Mouse (Mus musculus) ES-E14 (cell line): ENCODE measurements around the gene Ust.

Experiments used
- CHD2 ChIP-seq: IDR thresholded peaks from 2 replicates; pipeline ENCODE4 v1.6.1; 2014; ENCODE audit warnings: mild to moderate bottlenecking, low read depth, low read length, inconsistent platforms
- HCFC1 ChIP-seq: IDR thresholded peaks from 2 replicates; pipeline ENCODE4 v1.6.1; 2012; ENCODE audit warnings: low read length, inconsistent platforms, borderline replicate concordance; ENCODE audit not compliant: insufficient read depth
- MAFK ChIP-seq: IDR thresholded peaks from 2 replicates; pipeline ENCODE4 v1.6.1; 2014; ENCODE audit warnings: mild to moderate bottlenecking, low read depth, low read length, inconsistent platforms; ENCODE audit not compliant: insufficient read depth
- ZC3H11A ChIP-seq: IDR thresholded peaks from 2 replicates; pipeline ENCODE4 v1.6.1; 2012; ENCODE audit warnings: low read depth, mild to moderate bottlenecking, inconsistent platforms, low read length, borderline replicate concordance

DNA sequence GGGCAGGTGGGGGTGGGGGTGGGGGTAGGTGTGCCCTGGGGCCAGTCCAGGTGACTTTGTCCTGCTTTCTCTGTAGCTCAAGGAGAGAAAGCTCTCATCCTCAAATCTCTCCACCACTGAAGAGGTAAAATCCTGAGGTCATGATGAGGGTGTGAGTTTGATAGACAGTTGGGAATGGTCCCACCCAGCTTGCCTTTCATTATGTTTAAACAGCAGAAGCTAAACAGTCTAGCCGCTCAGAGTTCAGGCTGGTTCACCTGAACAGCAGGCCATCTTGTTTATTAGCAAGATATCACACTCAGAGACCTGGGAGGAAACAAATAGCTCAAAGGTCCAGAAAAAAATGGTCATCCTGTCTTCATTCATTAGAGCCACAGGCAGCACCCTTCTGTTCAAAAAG, 152.8 kb downstream of the Ust start:
- TF ChIP-seq MAFK = no peak
- TF ChIP-seq CHD2 = no peak
- no peak for TF ChIP-seq HCFC1
- no peak for TF ChIP-seq ZC3H11A
